Mouse (Mus musculus): Measurements from ENCODE around the gene Dct.

The Dct gene

GRCm38 (mm10) chr14:118042963-118043362, 9.1 kb downstream of the Dct start:
- no peak for DNase-seq (ENCODE audit: low spot score)

- no peak for DNase-seq (ENCODE audit: low spot score)
These were observed 9.8 kb downstream of the Dct start for GRCm38 (mm10) chr14:118042066-118042762.

GRCm38 (mm10) chr14:118040550-118041250, 11.3 kb downstream of the Dct start:
- no peak for DNase-seq (ENCODE audit: low spot score)

GRCm38 (mm10) chr14:118039074-118039473, 13.0 kb downstream of the Dct start:
- no peak for DNase-seq (ENCODE audit: low spot score)

GRCm38 (mm10) chr14:118027564-118027963, 24.5 kb downstream of the Dct start:
- no peak for DNase-seq (ENCODE audit: low spot score)

- DNase-seq (ENCODE audit: low spot score) = no peak
These were observed 30.0 kb downstream of the Dct start for GRCm38 (mm10) chr14:118021867-118022543.

GRCm38 (mm10) chr14:118019314-118019713, 32.7 kb downstream of the Dct start:
- no peak for DNase-seq (ENCODE audit: low spot score)

- DNase-seq (ENCODE audit: low spot score) = no peak
These were observed 38.8 kb downstream of the Dct start for GRCm38 (mm10) chr14:118013237-118013636.

GRCm38 (mm10) chr14:118009541-118009940, 42.5 kb downstream of the Dct start:
- no peak for DNase-seq (ENCODE audit: low spot score)

GRCm38 (mm10) chr14:118005697-118006096, 46.3 kb downstream of the Dct start:
- DNase-seq (ENCODE audit: low spot score) = no peak

- no peak for DNase-seq (ENCODE audit: low spot score)
These were observed 47.6 kb downstream of the Dct start for GRCm38 (mm10) chr14:118004434-118004833.

- no peak for DNase-seq (ENCODE audit: low spot score)
These were observed 58.2 kb downstream of the Dct start for GRCm38 (mm10) chr14:117993845-117994244.

- DNase-seq (ENCODE audit: low spot score) = no peak
These were observed 59.3 kb downstream of the Dct start for GRCm38 (mm10) chr14:117992600-117993256.

GRCm38 (mm10) chr14:117990203-117990602, 61.8 kb downstream of the Dct start:
- DNase-seq (ENCODE audit: low spot score) = no peak

GRCm38 (mm10) chr14:117988444-117988843, 63.6 kb downstream of the Dct start:
- no peak for DNase-seq (ENCODE audit: low spot score)

- DNase-seq (ENCODE audit: low spot score) = no peak
These were observed 70.5 kb downstream of the Dct start for GRCm38 (mm10) chr14:117981532-117981931.

GRCm38 (mm10) chr14:117972576-117972975, 79.5 kb downstream of the Dct start:
- no peak for DNase-seq (ENCODE audit: low spot score)

All from spleen, adult 12 weeks (tissue).